Mouse (Mus musculus) stomach, embryonic 16.5 days (tissue): ENCODE measurements around the gene Ap3m1. TPM values are rescaled to one million over a fixed set of nuclear protein-coding genes. Genes with fewer than 3 reads are reported as not detected.
"Not testable (repeated sequence)": the region's sequence is repeated elsewhere in the genome, so short reads cannot be mapped to it uniquely, and the experiment has no call there.

Experiments used
- ATAC-seq: fragments of 200-750 bp; cut with Nextera tagmentation; 2 replicates; pipeline ENCODE4 v1.8.0; 2017; ENCODE audit warnings: moderate number of reproducible peaks, moderate TSS enrichment; ENCODE audit not compliant: insufficient read depth, low FRiP score
- H3K27ac ChIP-seq: fragments of 300-500 bp; sonication (generic); 2 replicates; pipeline ENCODE4 v1.5.1; 2014; ENCODE audit warnings: low read length
- H3K27me3 ChIP-seq: fragments of 300-500 bp; sonication (generic); 2 replicates; pipeline ENCODE4 v1.6.1; 2014; ENCODE audit warnings: low read length, control low read depth, mixed read lengths; ENCODE audit not compliant: control insufficient read depth, insufficient read depth
- H3K36me3 ChIP-seq: fragments of 300-500 bp; sonication (generic); 2 replicates; pipeline ENCODE4 v1.6.1; 2014; ENCODE audit warnings: low read length; ENCODE audit not compliant: control insufficient read depth, insufficient read depth
- H3K4me1 ChIP-seq: fragments of 300-500 bp; sonication (generic); 2 replicates; pipeline ENCODE4 v1.6.1; 2014; ENCODE audit warnings: low read length, control low read depth, mixed read lengths; ENCODE audit not compliant: control insufficient read depth, insufficient read depth
- H3K4me2 ChIP-seq: fragments of 300-500 bp; sonication (generic); 2 replicates; pipeline ENCODE4 v1.6.1; 2014; ENCODE audit warnings: low read depth, low read length, mixed read lengths
- H3K4me3 ChIP-seq: fragments of 300-500 bp; sonication (generic); replicated peaks from 2 replicates; pipeline ENCODE4 v1.5.1; 2014; ENCODE audit warnings: mild to moderate bottlenecking, low read length
- H3K9ac ChIP-seq: fragments of 300-500 bp; sonication (generic); 2 replicates; pipeline ENCODE4 v1.6.1; 2014; ENCODE audit warnings: low read length
- H3K9me3 ChIP-seq: fragments of 300-500 bp; sonication (generic); replicated peaks from 2 replicates; pipeline ENCODE4 v1.6.1; 2016; ENCODE audit warnings: low read length, control low read depth; ENCODE audit not compliant: control insufficient read depth
- WGBS: fragments of 180-500 bp; shearing (Covaris S2); extraction: QIAGEN DNeasy Blood & Tissue Kit; methylation state at CpG from one replicate; pipeline ENCODE4 v1.1.7; 2014; 5-methylcytosine and 5-hydroxymethylcytosine counted together
- polyA plus RNA-seq: library from polyadenylated mRNA; unstranded; fragments of >200 nt; fragmentation: Nextera tagmentation; extraction: Ambion mirVana; gene quantifications from 2 replicates; pipeline ENCODE4 v1.2.1, GENCODE M21; 2015

Ap3m1 gene
- 66.4 and 73.8 TPM in 2 replicates for polyA plus RNA-seq

DNA sequence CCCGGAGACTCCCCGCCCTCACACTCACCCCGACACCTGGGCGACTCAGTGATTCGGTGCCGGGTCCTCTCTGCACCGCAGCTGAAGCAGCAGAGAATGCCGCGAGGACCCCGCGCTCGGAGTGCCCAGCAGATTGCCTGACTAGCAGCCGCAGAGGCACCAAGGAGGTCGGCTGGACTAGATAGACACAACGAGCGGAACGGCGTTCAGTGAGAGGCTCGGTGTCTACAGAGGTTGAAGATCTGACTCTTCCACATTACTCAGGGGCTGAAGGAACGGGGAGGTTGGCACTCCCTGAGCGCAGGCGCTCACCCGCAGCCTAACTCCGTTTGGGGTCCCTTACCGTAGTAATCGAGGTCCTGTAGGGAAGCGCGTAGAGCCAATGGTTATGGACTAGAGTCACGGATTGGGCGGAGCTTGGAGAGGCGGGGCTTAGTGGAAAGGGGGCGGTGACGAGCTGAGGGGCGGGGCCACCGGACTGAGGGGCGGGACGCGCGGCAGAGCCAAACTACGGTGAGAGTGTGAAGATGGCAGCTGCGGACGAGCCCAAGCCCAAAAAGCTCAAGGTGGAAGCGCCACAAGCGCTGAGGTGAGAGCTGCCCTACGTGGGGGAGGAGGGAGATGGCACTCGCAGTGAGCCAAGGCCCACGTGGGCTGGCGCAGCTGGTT lies at the start of gene Ap3m1, which contains the start of gene Adk:
TSS of gene Ap3m1 (minus strand) at position 397 of the 669 bp plus-strand sequence.
TSS of gene Adk (plus strand) at position 463 of the 669 bp plus-strand sequence.
- H3K4me2 ChIP-seq: peak within 1 kb of the TSS; percentile 98
- H3K4me3 ChIP-seq: peak within 1 kb of the TSS; percentile 99
- peak within 1 kb of the TSS; percentile 93 for H3K27ac ChIP-seq
- no peaks in the 10 kb centered on the region for H3K9me3 ChIP-seq
- no peaks in the 10 kb centered on the region for H3K27me3 ChIP-seq
- WGBS: under 1% methylated on average over 48 of the region's 48 CpGs
- H3K9ac ChIP-seq: peak within 1 kb of the TSS; percentile 90
- H3K36me3 ChIP-seq: no peaks in the 10 kb centered on the region
- H3K4me1 ChIP-seq: peaks cover 8% of the 10 kb centered on the region
- ATAC-seq: peak; percentile 98

DNA sequence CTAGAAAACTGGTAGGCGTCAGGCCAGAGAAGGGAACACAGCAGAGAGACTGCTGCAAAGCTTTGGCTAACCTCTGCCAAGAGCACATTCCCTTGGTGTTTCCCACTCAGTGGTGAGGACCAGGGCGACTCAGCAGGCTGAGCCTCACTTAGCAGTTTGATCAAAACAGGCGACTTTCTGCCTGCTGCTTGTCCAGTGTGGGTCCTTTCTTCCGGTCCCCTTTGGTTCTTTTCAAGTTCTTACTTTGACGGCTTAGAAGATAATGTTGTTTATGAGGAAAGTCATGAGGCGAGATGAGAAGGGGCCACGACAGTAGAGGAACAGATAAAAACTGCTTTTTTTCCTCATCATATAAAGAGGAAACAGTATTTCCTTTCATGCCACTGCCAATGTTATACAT lies 49.3 kb upstream of the Ap3m1 start:
- no peak for ATAC-seq
- H3K4me2 ChIP-seq: no peak overlapping the region
- no peaks in the 10 kb centered on the region; the same call in 1 of the 2 replicates for H3K4me1 ChIP-seq
- no peaks in the 10 kb centered on the region for H3K9me3 ChIP-seq
- H3K27ac ChIP-seq: peak overlapping the region; percentile 66; the same call in 1 of the 2 replicates
- WGBS: 31% methylated on average over 7 of the region's 7 CpGs
- H3K9ac ChIP-seq: no peak overlapping the region
- no peak overlapping the region for H3K4me3 ChIP-seq
- no peaks in the 10 kb centered on the region for H3K36me3 ChIP-seq
- no peaks in the 10 kb centered on the region for H3K27me3 ChIP-seq

DNA sequence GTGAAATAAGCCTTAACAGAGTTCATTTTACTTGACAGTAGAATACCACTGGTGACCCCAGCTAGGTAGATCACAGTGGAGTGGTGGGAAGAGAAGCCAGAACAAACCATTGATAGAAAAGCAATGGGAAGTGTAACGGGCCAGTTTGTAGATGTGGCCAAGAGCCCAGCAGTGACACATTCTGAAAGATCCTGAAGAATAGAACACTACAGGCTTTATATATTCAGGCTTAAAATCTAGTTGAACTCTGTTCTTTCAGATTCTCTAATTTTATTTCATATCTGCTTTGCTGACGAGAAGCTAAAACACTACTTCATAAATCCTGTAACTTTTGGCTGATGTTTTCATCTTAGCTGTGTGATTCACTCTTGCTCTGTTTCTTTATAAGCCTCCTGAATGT lies 48.6 kb upstream of the Ap3m1 start:
- H3K36me3 ChIP-seq: no peaks in the 10 kb centered on the region
- no peak overlapping the region for H3K9ac ChIP-seq
- ATAC-seq: no peak
- H3K27ac ChIP-seq: no peak overlapping the region
- no peaks in the 10 kb centered on the region for H3K27me3 ChIP-seq
- no peak overlapping the region for H3K4me3 ChIP-seq
- 48% methylated on average over 2 of the region's 2 CpGs for WGBS
- no peaks in the 10 kb centered on the region; the same call in 1 of the 2 replicates for H3K4me1 ChIP-seq
- H3K4me2 ChIP-seq: no peak overlapping the region
- H3K9me3 ChIP-seq: no peaks in the 10 kb centered on the region

DNA sequence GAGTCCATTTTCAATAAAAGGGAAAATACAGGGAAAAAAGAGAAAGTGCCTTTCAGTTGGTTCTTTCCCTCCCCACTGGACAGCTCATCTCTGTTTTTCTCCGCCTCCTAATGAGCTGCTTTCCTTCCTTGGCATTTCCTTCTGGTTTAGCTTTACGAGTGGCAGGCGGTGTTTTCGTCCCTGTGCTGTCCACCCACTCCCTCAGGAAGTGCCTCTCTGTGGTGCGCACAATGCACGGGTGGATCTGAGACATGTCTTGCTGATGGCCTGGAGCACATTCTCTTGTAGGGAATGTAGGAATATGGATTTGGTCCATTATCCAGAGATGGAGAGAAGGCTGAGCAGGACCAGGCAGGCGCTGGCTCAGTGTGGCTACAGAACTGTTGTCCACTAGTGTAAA lies 47.1 kb upstream of the Ap3m1 start:
- no peaks in the 10 kb centered on the region; the same call in 1 of the 2 replicates for H3K4me1 ChIP-seq
- no peaks in the 10 kb centered on the region for H3K36me3 ChIP-seq
- ATAC-seq: no peak
- WGBS: 49% methylated on average over 7 of the region's 7 CpGs
- H3K4me3 ChIP-seq: no peak overlapping the region
- no peaks in the 10 kb centered on the region for H3K9me3 ChIP-seq
- H3K27me3 ChIP-seq: no peaks in the 10 kb centered on the region
- H3K4me2 ChIP-seq: no peak overlapping the region
- no peak overlapping the region for H3K9ac ChIP-seq
- H3K27ac ChIP-seq: no peak overlapping the region

DNA sequence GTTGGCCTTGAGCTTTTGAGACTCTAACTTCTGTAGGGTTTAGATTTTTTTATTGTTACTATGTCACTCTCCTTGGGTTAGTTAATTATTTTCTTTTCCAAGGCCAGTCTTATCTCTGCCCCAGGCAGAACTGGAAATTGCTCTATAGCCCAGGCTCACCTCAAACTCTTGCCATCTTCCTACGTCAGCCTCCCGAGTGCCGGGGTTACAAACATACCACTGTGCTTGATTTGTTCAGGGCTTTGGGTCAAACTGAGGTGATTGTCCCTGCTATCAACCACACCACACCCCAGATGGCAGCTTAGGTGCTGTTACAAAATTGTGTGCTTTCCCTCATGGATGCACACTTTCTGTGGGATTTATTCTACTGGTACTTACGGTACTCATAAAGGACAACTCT lies 44.4 kb upstream of the Ap3m1 start:
- Histone ChIP-seq H3K4me1 (no peaks in the 10 kb centered on the region; the same call in 1 of the 2 replicates), H3K4me2 (0 out of 2 replicates have a peak overlapping the region, but pooled peaks have one; percentile 2), H3K9ac (no peak overlapping the region), H3K36me3 (0 out of 2 replicates have a peak, but pooled peaks cover 2% of the 10 kb centered on the region), H3K9me3 (no peaks in the 10 kb centered on the region), H3K27ac (peak overlapping the region; percentile 9), H3K4me3 (no peak overlapping the region), H3K27me3 (no peaks in the 10 kb centered on the region)
- WGBS: 60% methylated on average over 4 of the region's 4 CpGs
- peak; percentile 81; the same call in 1 of the 2 replicates for ATAC-seq

DNA sequence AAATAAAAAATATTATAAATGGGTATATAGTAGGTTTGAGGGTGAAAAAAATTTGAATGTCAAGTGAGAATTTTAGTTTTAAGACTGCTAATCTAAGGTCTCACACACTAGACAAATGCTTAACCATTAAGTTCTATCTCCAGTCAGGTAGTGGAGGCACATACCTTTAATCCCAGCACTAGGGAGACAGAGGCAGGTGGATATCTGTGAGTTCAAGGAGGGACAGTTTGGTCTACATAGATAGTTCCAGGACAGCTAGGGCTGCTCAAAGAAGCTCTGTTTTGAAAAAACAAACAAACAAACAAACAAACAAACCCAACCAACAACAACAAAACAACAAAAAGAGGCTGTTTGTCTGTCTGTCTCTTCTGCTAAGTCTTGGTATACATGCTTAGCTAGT lies 44.0 kb upstream of the Ap3m1 start:
- H3K4me1 ChIP-seq: no peaks in the 10 kb centered on the region; the same call in 1 of the 2 replicates
- H3K9me3 ChIP-seq: no peaks in the 10 kb centered on the region
- no peak overlapping the region for H3K9ac ChIP-seq
- H3K36me3 ChIP-seq: 0 out of 2 replicates have a peak, but pooled peaks cover 2% of the 10 kb centered on the region
- no peak for ATAC-seq
- H3K27me3 ChIP-seq: no peaks in the 10 kb centered on the region
- no peak overlapping the region for H3K4me2 ChIP-seq
- H3K4me3 ChIP-seq: no peak overlapping the region
- no peak overlapping the region for H3K27ac ChIP-seq

DNA sequence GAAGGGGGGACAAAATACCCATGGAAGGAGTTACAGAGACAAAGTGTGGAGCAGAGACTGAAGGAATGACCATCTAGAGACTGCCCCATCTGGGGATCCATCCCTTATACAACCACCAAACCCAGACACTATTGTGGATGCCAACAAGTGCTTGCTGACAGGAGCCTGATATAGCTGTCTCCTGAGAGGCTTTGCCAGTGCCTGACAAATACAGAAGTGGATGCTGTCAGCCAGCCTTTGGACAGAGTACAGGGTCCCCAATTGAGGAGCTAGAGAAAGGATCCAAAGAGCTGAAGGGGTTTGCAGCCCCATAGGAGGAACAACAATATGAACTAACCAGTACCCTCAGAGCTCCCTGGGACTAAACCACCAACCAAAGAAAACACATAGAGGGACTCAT lies 41.9 kb upstream of the Ap3m1 start:
- H3K4me2 ChIP-seq, H3K27ac ChIP-seq, H3K36me3 ChIP-seq, H3K27me3 ChIP-seq, H3K4me1 ChIP-seq, H3K4me3 ChIP-seq, ATAC-seq, H3K9me3 ChIP-seq, H3K9ac ChIP-seq: not testable (repeated sequence)

DNA sequence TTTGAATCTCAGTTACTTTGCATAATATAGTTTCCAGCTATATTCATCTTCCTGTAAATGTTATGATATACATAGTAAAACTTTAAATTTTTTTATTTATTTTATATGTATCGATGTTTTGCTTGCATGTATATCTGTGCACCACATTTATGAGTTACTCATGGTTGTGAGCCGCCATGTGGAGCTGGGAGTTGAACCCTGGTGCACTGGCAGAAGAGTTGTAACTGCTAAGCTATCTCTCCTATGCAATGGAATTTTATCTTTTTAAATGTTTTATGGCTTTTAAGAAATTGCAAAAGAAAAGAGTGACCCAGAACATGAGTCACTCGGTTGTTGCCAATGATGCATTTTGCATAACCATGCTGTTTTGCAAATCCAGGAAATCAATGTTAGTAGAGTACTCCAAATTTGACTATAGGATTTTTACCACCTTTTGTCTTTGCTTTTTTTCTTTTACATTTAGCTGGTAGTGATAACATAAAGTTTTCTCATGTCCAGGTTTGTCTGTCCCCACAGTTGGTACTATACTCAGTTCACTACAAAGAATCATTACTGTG lies 38.7 kb upstream of the Ap3m1 start:
- no peak for ATAC-seq
- H3K4me3 ChIP-seq: no peak overlapping the region
- WGBS: 87% methylated on average over 3 of the region's 3 CpGs
- 0 out of 2 replicates have a peak, but pooled peaks cover 2% of the 10 kb centered on the region for H3K36me3 ChIP-seq
- H3K27ac ChIP-seq: no peak overlapping the region
- no peak overlapping the region for H3K4me2 ChIP-seq
- H3K4me1 ChIP-seq: peaks cover 18% of the 10 kb centered on the region
- no peaks in the 10 kb centered on the region for H3K9me3 ChIP-seq
- H3K27me3 ChIP-seq: no peaks in the 10 kb centered on the region
- no peak overlapping the region for H3K9ac ChIP-seq

DNA sequence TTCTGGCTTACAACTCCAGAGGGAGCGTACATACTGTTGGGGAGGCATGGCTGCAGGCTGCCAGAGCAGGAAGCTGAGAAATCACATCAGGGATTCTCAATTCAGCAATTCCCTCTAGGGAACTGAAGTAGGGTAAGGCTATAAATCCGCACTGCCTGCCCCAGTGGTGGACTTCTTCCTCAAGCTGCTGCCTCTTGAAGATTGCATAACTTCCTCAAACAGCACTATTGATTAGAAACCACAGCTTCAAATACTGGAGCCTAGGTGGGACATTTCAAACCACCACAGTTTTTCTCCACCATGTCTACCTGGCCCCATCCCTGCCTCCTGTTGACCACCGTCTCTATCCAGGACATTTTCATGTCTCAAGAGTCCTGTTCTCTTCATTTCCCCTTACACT lies 38.1 kb upstream of the Ap3m1 start:
- ATAC-seq: no peak
- peaks cover 18% of the 10 kb centered on the region for H3K4me1 ChIP-seq
- H3K27me3 ChIP-seq: no peaks in the 10 kb centered on the region
- no peak overlapping the region for H3K27ac ChIP-seq
- 70% methylated on average over 3 of the region's 3 CpGs for WGBS
- H3K4me3 ChIP-seq: no peak overlapping the region
- 0 out of 2 replicates have a peak, but pooled peaks cover 2% of the 10 kb centered on the region for H3K36me3 ChIP-seq
- no peak overlapping the region for H3K9ac ChIP-seq
- no peak overlapping the region for H3K4me2 ChIP-seq
- no peaks in the 10 kb centered on the region for H3K9me3 ChIP-seq
